In the genomic region with DNA sequence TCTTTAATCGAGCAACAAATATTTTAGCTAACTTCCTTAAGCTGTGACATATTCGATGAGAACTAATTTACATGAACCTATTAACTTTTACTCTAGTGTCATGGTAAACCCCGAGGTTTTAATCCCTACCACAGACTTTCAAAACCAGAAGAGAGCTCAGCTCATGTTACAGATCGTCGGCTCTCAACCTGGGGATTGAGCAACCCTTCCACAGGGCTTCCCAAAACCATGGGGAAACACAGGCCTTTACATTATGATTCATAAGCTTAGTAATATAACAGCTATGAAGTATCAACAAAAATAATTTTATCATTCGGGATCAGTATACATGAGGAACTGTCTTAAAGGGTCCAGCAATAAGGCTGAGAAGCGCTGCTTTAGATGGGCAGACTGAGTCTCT, we compare ENCODE assay signal across 25 mouse cellular contexts. TPM values are rescaled to one million over a fixed set of nuclear protein-coding genes. Genes with fewer than 3 reads are reported as not detected.
"Had no signal": no experiment of that assay in that cellular context is flagged by ENCODE, and none has a peak within 500 bp of the region (broad histone marks: within the 10 kb centered on the region; RNA-seq: fewer than 3 reads in every experiment).

No protein-coding gene starts in this region.

- ATAC-seq: liver, postnatal 0 days; lung, postnatal 0 days; midbrain, embryonic 13.5 days; midbrain, embryonic 15.5 days had no signal

- H3K4me1 ChIP-seq: liver, embryonic 15.5 days; lung, embryonic 15.5 days; megakaryocyte, embryonic 14.5 days; midbrain, embryonic 13.5 days; midbrain, embryonic 15.5 days; neural tube, embryonic 12.5 days; stomach, embryonic 15.5 days had no signal

- H3K27ac ChIP-seq: liver, embryonic 15.5 days; lung, embryonic 15.5 days; macrophage; midbrain, embryonic 13.5 days; midbrain, embryonic 15.5 days; neural tube, embryonic 12.5 days; stomach, embryonic 15.5 days; stomach, postnatal 0 days had no signal

- H3K4me3 ChIP-seq: liver, embryonic 15.5 days; lung, embryonic 15.5 days; megakaryocyte, embryonic 14.5 days; midbrain, embryonic 13.5 days; midbrain, embryonic 15.5 days; neural tube, embryonic 12.5 days; stomach, embryonic 15.5 days had no signal

- H3K9me3 ChIP-seq: liver, embryonic 15.5 days; lung, embryonic 15.5 days; megakaryocyte, embryonic 14.5 days; midbrain, embryonic 13.5 days; midbrain, embryonic 15.5 days; neural tube, embryonic 12.5 days; stomach, embryonic 15.5 days had no signal

- DNase-seq: liver, postnatal 0 days; lung, adult 2 months; lung, postnatal 14 days; lung, postnatal 36 days; thymus, adult 2 months; thymus, postnatal 25 days; thymus, postnatal 4 days had no signal

- H3K36me3 ChIP-seq: liver, embryonic 15.5 days; lung, embryonic 15.5 days; midbrain, embryonic 13.5 days; midbrain, embryonic 15.5 days; neural tube, embryonic 12.5 days; stomach, embryonic 15.5 days had no signal

- H3K27me3 ChIP-seq: liver, embryonic 15.5 days; lung, embryonic 15.5 days; megakaryocyte, embryonic 14.5 days; midbrain, embryonic 13.5 days; midbrain, embryonic 15.5 days; neural tube, embryonic 12.5 days; stomach, embryonic 15.5 days had no signal

RNA-seq across cellular contexts. Expression of gene Fyb2, which starts 15.9 kb away (rescaled TPM):
- total RNA-seq: megakaryocyte progenitor cell, adult 5-6 weeks; monocyte, adult 5-6 weeks; neutrophil, adult 5-6 weeks had no signal

RNA-seq across cellular contexts. Expression of gene C8a, which starts 53.0 kb away (rescaled TPM):
- total RNA-seq: megakaryocyte progenitor cell, adult 5-6 weeks; midbrain, postnatal 0 days; monocyte, adult 5-6 weeks; neutrophil, adult 5-6 weeks had no signal
- polyA plus RNA-seq: lung, adult 2 months; lung, embryonic 15.5 days; lung, postnatal 0 days; macrophage; midbrain, embryonic 11.5 days; midbrain, embryonic 13.5 days; midbrain, embryonic 15.5 days; neural tube, embryonic 12.5 days; neural tube, embryonic 14.5 days; spleen, adult 2 months; stomach, postnatal 0 days; thymus, adult 2 months; urinary bladder, adult 2 months had no signal
